Mouse (Mus musculus): ENCODE measurements at regions not wholly inside any gene's neighbourhood (a gene's known extent, or its start where the extent isn't known, plus 50 kb on each side); places are given as distances from the start of the nearest gene placed in this dataset.

DNA sequence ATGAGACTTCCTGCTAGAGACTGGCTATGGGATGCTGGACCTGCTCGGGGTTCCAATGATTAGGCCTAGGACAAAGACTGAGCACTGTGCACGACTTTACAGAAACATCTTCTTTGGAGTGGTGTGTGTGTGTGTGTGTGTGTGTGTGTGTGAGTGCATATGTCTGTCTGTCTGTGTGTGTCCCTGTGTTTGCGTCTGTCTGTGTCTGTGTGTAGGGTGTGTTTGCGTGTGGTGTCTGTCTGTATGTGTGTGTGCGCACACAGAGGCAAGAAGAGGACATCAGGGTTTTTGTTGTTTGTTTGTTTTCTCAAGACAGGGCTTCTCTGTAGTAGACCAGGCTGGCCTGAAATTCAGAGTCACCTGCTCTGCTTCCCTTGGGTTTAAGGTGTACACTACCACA, 51.9 kb upstream of the Slco4a1 start:
- WGBS, result 87% methylated on average over 5 of the region's 5 CpGs
- no peaks in the 10 kb centered on the region for H3K4me1 ChIP-seq

DNA sequence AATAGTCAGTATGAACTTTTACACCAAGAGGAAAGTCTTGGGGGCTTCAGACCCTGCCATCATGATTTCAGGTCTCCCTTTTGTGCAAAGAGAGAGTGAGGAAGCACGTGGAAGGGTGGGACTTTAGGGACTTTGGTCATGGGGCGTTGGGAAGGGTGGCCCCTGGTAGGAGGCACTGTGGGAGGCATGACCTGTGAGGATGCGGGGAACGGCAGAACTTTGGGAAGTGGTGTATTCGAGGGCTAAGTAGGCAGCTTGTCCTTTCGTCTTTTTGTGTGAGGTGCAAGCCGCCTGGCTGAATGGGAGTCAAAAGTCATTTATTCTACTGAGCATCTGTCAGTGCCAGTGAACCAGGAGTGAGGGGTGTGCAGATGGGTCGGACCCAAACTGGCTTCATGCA, 52.4 kb upstream of the Slco4a1 start:
- H3K27ac ChIP-seq (replicated peaks), result no peak overlapping the region
- no peak overlapping the region for H3K4me3 ChIP-seq
- H3K4me1 ChIP-seq, result no peaks in the 10 kb centered on the region
- 71% methylated on average over 8 of the region's 8 CpGs for WGBS
- no peaks in the 10 kb centered on the region for H3K27me3 ChIP-seq (replicated peaks; ENCODE audit: low read depth, poor library complexity, severe bottlenecking)
- no peaks in the 10 kb centered on the region for H3K36me3 ChIP-seq (replicated peaks)
- DNase-seq (ENCODE audit: low spot score), result no peak
- H3K9me3 ChIP-seq, result no peaks in the 10 kb centered on the region

More for the DNA sequence above, 51.9 kb upstream of the Slco4a1 start:
- no peaks in the 10 kb centered on the region for H3K27me3 ChIP-seq (replicated peaks; ENCODE audit: low read depth, poor library complexity, severe bottlenecking)
- H3K9me3 ChIP-seq, result no peaks in the 10 kb centered on the region
- no peak for DNase-seq (ENCODE audit: low spot score)
- H3K4me3 ChIP-seq, result no peak overlapping the region
- H3K27ac ChIP-seq (replicated peaks), result no peak overlapping the region
- no peaks in the 10 kb centered on the region for H3K36me3 ChIP-seq (replicated peaks)

- WGBS, result 80% methylated on average over 9 of the region's 9 CpGs
- no peak for DNase-seq (ENCODE audit: low spot score)
Observed at GRCm38 (mm10) chr2:180402851-180403459, 53.1 kb upstream of the Slco4a1 start.

GRCm38 (mm10) chr2:180402433-180402832, 53.6 kb upstream of the Slco4a1 start:
- Histone ChIP-seq H3K4me1 (no peaks in the 10 kb centered on the region), H3K27ac (replicated peaks) (no peak overlapping the region), H3K4me3 (no peak overlapping the region), H3K27me3 (replicated peaks; ENCODE audit: low read depth, poor library complexity, severe bottlenecking) (no peaks in the 10 kb centered on the region), H3K36me3 (replicated peaks) (no peaks in the 10 kb centered on the region), H3K9me3 (no peaks in the 10 kb centered on the region)
- WGBS, result 78% methylated on average over 4 of the region's 4 CpGs
- no peak for DNase-seq (ENCODE audit: low spot score)

More at GRCm38 (mm10) chr2:180402851-180403459, 53.1 kb upstream of the Slco4a1 start:
- Histone ChIP-seq H3K4me3 (no peak overlapping the region), H3K27ac (replicated peaks) (no peak overlapping the region), H3K4me1 (no peaks in the 10 kb centered on the region), H3K27me3 (replicated peaks; ENCODE audit: low read depth, poor library complexity, severe bottlenecking) (no peaks in the 10 kb centered on the region), H3K9me3 (no peaks in the 10 kb centered on the region), H3K36me3 (replicated peaks) (no peaks in the 10 kb centered on the region)

- Histone ChIP-seq H3K36me3 (replicated peaks) (no peaks in the 10 kb centered on the region), H3K4me1 (no peaks in the 10 kb centered on the region), H3K27me3 (replicated peaks; ENCODE audit: low read depth, poor library complexity, severe bottlenecking) (no peaks in the 10 kb centered on the region), H3K27ac (replicated peaks) (no peak overlapping the region), H3K9me3 (no peaks in the 10 kb centered on the region), H3K4me3 (no peak overlapping the region)
- WGBS, result 81% methylated on average over 8 of the region's 8 CpGs
- DNase-seq (ENCODE audit: low spot score), result no peak
Observed at GRCm38 (mm10) chr2:180401409-180402391, 54.3 kb upstream of the Slco4a1 start.

GRCm38 (mm10) chr2:180400514-180401019, 55.5 kb upstream of the Slco4a1 start:
- no peak for DNase-seq (ENCODE audit: low spot score)
- H3K9me3 ChIP-seq, result no peaks in the 10 kb centered on the region
- no peaks in the 10 kb centered on the region for H3K4me1 ChIP-seq
- no peaks in the 10 kb centered on the region for H3K36me3 ChIP-seq (replicated peaks)
- H3K27ac ChIP-seq (replicated peaks), result no peak overlapping the region
- no peaks in the 10 kb centered on the region for H3K27me3 ChIP-seq (replicated peaks; ENCODE audit: low read depth, poor library complexity, severe bottlenecking)
- H3K4me3 ChIP-seq, result no peak overlapping the region
- 87% methylated on average over 5 of the region's 5 CpGs for WGBS

DNA sequence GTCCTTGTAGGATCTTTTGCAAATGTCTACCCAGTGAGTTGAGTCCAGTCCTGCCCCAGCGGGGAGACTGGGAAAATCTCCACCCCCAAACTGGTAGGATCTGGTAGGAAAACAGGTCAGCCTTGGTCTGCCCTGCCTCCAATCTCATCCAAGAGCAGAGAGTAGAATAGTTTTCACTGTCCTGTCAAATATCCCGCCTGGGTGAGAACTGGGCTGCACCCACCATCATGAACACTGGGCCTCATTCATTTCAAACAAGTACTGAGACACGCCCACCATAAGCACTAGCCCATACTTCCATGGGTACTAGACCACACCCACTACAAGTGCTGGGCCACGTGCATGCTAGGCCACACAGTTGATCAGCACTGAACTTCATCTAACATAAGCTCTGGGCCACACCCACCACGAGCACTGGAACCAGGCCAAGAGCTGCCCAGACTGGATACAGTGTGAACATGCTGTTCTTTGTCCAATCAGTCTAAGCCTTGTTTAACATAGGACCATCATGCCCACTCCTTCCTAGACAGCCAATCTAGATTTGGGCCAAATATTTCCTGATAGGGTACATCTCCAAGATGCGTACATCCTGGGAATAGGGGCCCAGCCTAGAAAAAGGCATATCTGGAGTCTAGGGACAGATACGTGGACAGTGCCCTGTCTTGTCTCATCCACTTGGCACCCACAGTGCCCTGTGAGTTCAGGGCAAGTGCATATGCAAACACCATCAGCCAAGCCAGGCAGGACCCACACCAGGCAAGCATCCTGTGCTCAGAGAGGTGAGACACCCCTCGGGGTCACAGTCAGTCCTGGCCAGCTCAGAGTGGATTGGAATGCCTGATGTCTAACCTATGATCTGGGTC, 56.2 kb upstream of the Slco4a1 start:
- no peak for DNase-seq (ENCODE audit: low spot score)
- Histone ChIP-seq H3K9me3 (no peaks in the 10 kb centered on the region), H3K36me3 (replicated peaks) (no peaks in the 10 kb centered on the region), H3K27me3 (replicated peaks; ENCODE audit: low read depth, poor library complexity, severe bottlenecking) (no peaks in the 10 kb centered on the region), H3K27ac (replicated peaks) (no peak overlapping the region), H3K4me1 (peaks cover 3% of the 10 kb centered on the region; the same call in 1 of the 2 replicates), H3K4me3 (no peak overlapping the region)
- 81% methylated on average over 8 of the region's 8 CpGs for WGBS

DNA sequence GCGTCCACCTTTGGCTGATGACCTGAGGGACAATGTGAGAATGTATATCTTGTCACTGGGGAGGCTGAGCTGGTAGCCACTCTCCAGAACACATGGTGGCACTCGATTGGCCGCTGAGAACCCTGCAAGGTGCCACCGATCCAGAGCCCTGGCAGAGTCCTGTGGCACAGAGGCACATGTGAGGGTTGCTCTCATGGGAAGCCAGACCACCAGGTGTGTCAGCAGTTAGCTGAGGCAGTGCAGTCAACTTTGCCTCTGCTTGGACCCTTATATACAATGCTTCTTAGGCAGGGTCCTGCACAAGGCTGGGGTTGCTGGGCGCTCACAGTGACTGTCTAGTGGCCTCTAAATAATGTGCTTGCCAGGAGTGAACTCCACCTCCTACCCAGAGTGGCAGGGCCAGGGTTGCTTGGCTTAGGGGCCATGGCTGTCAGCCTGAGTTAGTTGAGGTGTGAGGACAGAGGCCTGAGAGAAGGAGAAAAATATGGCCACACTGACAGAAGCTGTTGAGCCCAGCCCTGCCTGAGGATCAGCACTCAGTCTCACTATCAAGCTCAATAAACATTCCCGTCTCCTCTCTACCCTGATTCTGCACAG, 57.1 kb upstream of the Slco4a1 start:
- 86% methylated on average over 6 of the region's 6 CpGs for WGBS
- no peaks in the 10 kb centered on the region for H3K36me3 ChIP-seq (replicated peaks)
- no peaks in the 10 kb centered on the region for H3K27me3 ChIP-seq (replicated peaks; ENCODE audit: low read depth, poor library complexity, severe bottlenecking)
- no peak for DNase-seq (ENCODE audit: low spot score)
- peaks cover 3% of the 10 kb centered on the region; the same call in 1 of the 2 replicates for H3K4me1 ChIP-seq
- H3K4me3 ChIP-seq, result no peak overlapping the region
- no peak overlapping the region for H3K27ac ChIP-seq (replicated peaks)
- no peaks in the 10 kb centered on the region for H3K9me3 ChIP-seq

GRCm38 (mm10) chr2:180398481-180398754, 57.6 kb upstream of the Slco4a1 start:
- DNase-seq (ENCODE audit: low spot score), result no peak
- Histone ChIP-seq H3K4me1 (peaks cover 3% of the 10 kb centered on the region; the same call in 1 of the 2 replicates), H3K27ac (replicated peaks) (no peak overlapping the region), H3K36me3 (replicated peaks) (no peaks in the 10 kb centered on the region), H3K4me3 (no peak overlapping the region), H3K9me3 (no peaks in the 10 kb centered on the region), H3K27me3 (replicated peaks; ENCODE audit: low read depth, poor library complexity, severe bottlenecking) (no peaks in the 10 kb centered on the region)
- 87% methylated on average over 4 of the region's 4 CpGs for WGBS

DNA sequence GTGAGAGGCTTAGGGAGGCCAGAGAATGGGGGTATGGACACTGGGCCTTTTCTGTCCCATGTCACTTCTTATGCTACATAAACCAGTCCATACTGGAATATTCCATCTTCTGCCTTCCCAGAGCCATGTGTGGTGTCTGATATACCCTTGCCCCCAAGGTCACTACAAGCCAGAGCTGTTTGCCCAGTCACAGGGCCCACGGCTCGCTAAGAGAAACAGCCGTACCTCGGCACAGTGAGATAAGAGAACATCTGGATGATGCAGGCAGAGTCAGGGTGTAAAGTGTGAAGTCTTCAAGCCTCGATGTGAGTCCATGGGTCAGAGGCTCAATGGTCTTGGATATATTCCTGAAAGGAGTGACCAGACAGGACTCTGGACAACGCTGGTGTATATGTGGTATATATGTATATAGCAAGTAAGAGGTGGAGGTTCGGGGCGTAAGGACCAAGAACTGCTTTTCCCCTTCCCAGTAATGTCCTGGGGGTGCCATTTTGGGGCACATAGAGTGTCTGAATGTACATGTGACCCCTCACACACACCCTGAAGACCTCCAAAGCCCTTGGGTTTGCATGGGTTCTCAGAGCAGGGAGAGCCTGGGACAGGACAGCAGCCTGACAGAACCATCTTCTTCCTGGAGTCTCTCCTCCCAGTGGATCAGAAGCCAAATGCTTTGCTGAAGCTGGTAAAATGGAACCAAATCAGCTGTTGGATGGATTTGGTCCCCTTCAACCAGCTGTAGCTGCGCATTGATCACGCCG, 58.1 kb upstream of the Slco4a1 start:
- no peaks in the 10 kb centered on the region for H3K36me3 ChIP-seq (replicated peaks)
- no peaks in the 10 kb centered on the region for H3K27me3 ChIP-seq (replicated peaks; ENCODE audit: low read depth, poor library complexity, severe bottlenecking)
- H3K4me1 ChIP-seq, result peaks cover 3% of the 10 kb centered on the region; the same call in 1 of the 2 replicates
- H3K27ac ChIP-seq (replicated peaks), result no peak overlapping the region
- no peak overlapping the region for H3K4me3 ChIP-seq
- no peak for DNase-seq (ENCODE audit: low spot score)
- H3K9me3 ChIP-seq, result no peaks in the 10 kb centered on the region
- 87% methylated on average over 11 of the region's 11 CpGs for WGBS

DNA sequence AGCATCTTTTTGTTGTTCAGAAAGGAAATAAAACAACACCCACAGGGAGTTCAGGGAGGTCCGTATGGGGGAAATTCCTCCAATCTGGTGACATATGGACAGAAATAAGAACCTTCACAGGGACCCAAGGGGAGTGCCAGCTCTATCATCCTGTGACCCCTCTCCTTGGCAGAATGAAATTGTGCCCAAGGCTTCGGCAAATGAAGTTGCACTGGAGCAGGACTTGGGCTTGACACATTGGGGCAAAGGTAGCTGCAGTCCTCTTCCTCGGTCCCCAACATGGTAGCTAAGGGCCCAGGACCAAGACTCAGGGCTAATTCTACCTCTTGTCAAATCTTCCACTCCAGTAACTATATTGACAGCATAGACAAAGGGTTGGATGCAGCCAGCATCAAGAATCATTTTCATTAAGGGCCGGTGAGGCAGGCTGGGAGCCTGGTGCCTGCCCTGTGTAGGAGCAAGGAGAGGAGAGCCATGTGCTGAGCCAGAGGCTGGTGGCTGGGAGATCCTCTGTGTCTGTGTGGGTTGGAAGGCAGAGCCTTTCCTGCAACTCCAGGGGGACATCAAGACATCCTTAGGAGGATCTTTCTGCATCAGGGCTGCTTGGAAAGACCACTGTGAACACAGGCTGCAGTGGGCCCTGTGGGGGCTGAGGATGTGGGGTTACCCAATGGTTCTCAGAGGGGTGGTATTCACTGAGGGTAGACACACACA, 59.2 kb upstream of the Slco4a1 start:
- DNase-seq (ENCODE audit: low spot score), result no peak
- no peak overlapping the region for H3K27ac ChIP-seq (replicated peaks)
- peaks cover 3% of the 10 kb centered on the region; the same call in 1 of the 2 replicates for H3K4me1 ChIP-seq
- H3K27me3 ChIP-seq (replicated peaks; ENCODE audit: low read depth, poor library complexity, severe bottlenecking), result 0 out of 2 replicates have a peak, but pooled peaks cover 7% of the 10 kb centered on the region
- no peaks in the 10 kb centered on the region for H3K36me3 ChIP-seq (replicated peaks)
- H3K4me3 ChIP-seq, result no peak overlapping the region
- 77% methylated on average over 4 of the region's 4 CpGs for WGBS
- no peaks in the 10 kb centered on the region for H3K9me3 ChIP-seq
